Mouse (Mus musculus) adrenal gland, adult 2 months (tissue): ENCODE measurements around the gene Arl14ep. TPM values are rescaled to one million over a fixed set of nuclear protein-coding genes. Genes with fewer than 3 reads are reported as not detected.

Experiments used
- DNase-seq: peaks from one replicate; pipeline ENCODE4 v3.0.0; 2021
- polyA plus RNA-seq: library from polyadenylated mRNA; depleted of rRNA; stranded (reverse); fragments of >200 nt; gene quantifications from 2 replicates; pipeline ENCODE4 v1.2.3, GENCODE M21; 2012; rRNA removed
- total RNA-seq, 2 experiments: library from RNA; stranded (reverse); gene quantifications; 2 replicates each; pipeline ENCODE4 v1.2.3; 2021

Gene Arl14ep
- total and polyA plus RNA-seq, 3 experiments = 2.1 to 34.3 (median 28.9) TPM

DNA sequence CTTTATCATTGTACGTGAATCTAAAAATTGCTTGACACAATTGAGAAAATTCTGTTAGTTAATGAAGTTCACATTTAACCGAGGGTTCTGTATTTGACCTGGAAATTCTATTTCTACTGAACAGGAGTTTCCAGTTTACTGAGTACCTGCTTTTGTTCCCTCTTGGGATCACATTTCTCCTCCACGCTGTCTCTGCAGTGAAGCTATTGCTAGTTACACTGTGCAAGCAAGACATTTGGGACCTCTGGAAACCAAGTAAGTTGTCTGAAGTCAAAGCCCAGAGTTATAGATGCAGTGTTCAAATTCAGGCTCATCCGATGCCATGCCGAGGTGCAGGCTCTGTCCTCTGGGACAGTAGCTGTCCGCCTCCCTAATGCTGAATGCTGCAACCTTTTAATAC lies 19.2 kb downstream of the Arl14ep start:
- no peak for DNase-seq

DNA sequence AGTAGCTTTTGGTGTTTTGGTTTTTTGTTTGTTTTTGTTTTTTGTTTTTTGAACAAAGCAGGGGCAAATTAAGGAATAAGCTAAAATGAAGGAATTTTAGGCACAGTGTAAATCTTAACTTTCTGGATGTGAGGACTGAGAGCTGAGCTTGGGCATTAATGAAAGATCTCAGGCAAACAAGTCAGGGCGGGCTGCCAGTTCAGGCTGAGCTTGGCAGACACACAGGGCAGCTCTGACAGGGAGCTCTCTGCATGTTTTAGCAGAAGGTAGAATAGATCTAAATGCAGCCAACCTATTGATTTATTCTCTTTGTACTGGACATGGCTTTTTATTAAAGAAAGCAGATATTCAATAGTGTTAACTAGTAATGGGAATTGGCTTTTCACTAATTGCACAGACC lies 31.8 kb downstream of the Arl14ep start:
- DNase-seq = peak; percentile 54

DNA sequence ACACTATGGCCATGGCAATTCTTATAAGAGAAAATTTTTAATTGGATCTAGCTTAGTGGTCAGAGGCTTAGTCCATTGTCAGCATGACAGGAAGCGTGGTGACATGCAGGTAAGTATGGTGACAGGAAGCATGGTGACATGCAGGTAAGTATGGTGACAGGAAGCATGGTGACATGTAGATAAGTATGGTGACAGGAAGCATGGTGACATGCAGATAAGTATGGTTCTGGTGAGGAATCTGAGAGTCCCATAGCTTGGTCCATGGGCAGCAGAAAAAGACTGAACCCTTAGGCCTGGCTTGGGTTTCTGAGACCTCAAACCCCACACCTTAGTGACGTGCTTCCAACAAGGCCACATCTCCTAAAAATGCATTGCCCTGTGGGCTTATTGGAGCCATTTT lies 38.5 kb downstream of the Arl14ep start:
- no peak for DNase-seq

DNA sequence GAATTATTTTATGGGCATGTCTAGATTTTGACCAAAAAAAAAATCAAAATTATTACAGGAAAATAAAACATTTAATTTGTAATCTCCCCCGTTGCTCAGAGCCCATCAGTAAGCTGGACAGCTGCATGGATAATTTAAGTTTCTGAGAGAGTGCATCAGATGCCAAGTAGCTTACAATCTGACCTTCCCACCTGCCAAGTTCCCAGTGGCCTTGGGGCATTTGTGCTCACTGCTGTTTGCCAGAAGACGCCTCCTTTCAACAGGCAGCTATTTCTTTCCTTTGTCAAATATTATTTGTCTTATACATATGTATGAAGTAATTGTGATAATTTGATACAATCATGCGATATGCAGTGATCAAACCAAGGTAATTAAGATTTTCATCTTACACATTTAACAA lies 44.3 kb downstream of the Arl14ep start:
- DNase-seq = peak; percentile 66

Other genes starting within 250 kb of the Arl14ep start
- gene Fshb, start 85.2 kb upstream of the Arl14ep start, total RNA-seq = not detected
- not detected in 2 replicates for gene Fshb, start 85.2 kb upstream of the Arl14ep start, polyA plus RNA-seq